Mouse (Mus musculus) forebrain, embryonic 16.5 days (tissue): Measurements from ENCODE around the gene Esrrg. TPM values are rescaled to one million over a fixed set of nuclear protein-coding genes. Genes with fewer than 3 reads are reported as not detected.

Source experiments
- ATAC-seq: fragments of 200-750 bp; cut with Nextera tagmentation; 2 replicates; pipeline ENCODE4 v1.8.0; 2017; ENCODE audit warnings: mild to moderate bottlenecking, moderate library complexity
- H3K27ac ChIP-seq: fragments of 300-500 bp; sonication (generic); 2 replicates; pipeline ENCODE4 v1.5.1; 2014; ENCODE audit warnings: low read length, control low read depth
- H3K27me3 ChIP-seq: fragments of 300-500 bp; sonication (generic); replicated peaks from 2 replicates; pipeline ENCODE4 v1.6.1; 2014; ENCODE audit warnings: low read length; ENCODE audit not compliant: control insufficient read depth, insufficient read depth
- H3K36me3 ChIP-seq: fragments of 300-500 bp; sonication (generic); 2 replicates; pipeline ENCODE4 v1.6.1; 2014; ENCODE audit not compliant: control insufficient read depth, insufficient read depth
- H3K4me1 ChIP-seq: fragments of 300-500 bp; sonication (generic); replicated peaks from 2 replicates; pipeline ENCODE4 v1.6.1; 2014; ENCODE audit warnings: low read length; ENCODE audit not compliant: control insufficient read depth, insufficient read depth
- H3K4me2 ChIP-seq: fragments of 300-500 bp; sonication (generic); 2 replicates; pipeline ENCODE4 v1.6.1; 2014; ENCODE audit warnings: mild to moderate bottlenecking, low read length, control low read depth
- H3K4me3 ChIP-seq: fragments of 300-500 bp; sonication (generic); replicated peaks from 2 replicates; pipeline ENCODE4 v1.5.1; 2014; ENCODE audit warnings: mild to moderate bottlenecking, low read length, control low read depth
- H3K9ac ChIP-seq: fragments of 300-500 bp; sonication (generic); replicated peaks from 2 replicates; pipeline ENCODE4 v1.6.1; 2014; ENCODE audit warnings: low read depth, low read length, control low read depth
- H3K9me3 ChIP-seq: fragments of 300-500 bp; sonication (generic); 2 replicates; pipeline ENCODE4 v1.6.1; 2016; ENCODE audit warnings: low read length; ENCODE audit not compliant: control insufficient read depth
- WGBS: fragments of 180-500 bp; shearing (Covaris S2); extraction: QIAGEN DNeasy Blood & Tissue Kit; methylation state at CpG from one replicate; pipeline ENCODE4 v1.1.7; 2014; 5-methylcytosine and 5-hydroxymethylcytosine counted together
- polyA plus RNA-seq: library from polyadenylated mRNA; unstranded; fragments of >200 nt; fragmentation: Nextera tagmentation; extraction: Ambion mirVana; gene quantifications from 2 replicates; pipeline ENCODE4 v1.2.1, GENCODE M21; 2015

The Esrrg gene
- polyA plus RNA-seq, 1 experiment from 2014 or later, result 11.2 TPM

GRCm38 (mm10) chr1:187607065-187608047 is 1.2 kb upstream of the Esrrg start:
- 3% methylated on average over 47 of the region's 47 CpGs for WGBS
- H3K36me3 ChIP-seq, result no peaks in the 10 kb centered on the region
- H3K4me3 ChIP-seq, result no peak overlapping the region
- no peaks in the 10 kb centered on the region for H3K9me3 ChIP-seq
- no peak overlapping the region for H3K27ac ChIP-seq
- H3K27me3 ChIP-seq, result peaks cover 68% of the 10 kb centered on the region
- no peak overlapping the region for H3K9ac ChIP-seq
- no peak overlapping the region; the same call in 1 of the 2 replicates for H3K4me2 ChIP-seq
- no peak for ATAC-seq
- H3K4me1 ChIP-seq, result peaks cover 49% of the 10 kb centered on the region

- H3K36me3 ChIP-seq, result no peaks in the 10 kb centered on the region
- no peaks in the 10 kb centered on the region for H3K9me3 ChIP-seq
- peak; percentile 18; the same call in 1 of the 2 replicates for ATAC-seq
- WGBS, result under 1% methylated on average over 72 of the region's 72 CpGs
- no peak overlapping the region for H3K27ac ChIP-seq
- peak overlapping the region; percentile 69 for H3K4me2 ChIP-seq
- H3K4me1 ChIP-seq, result peaks cover 46% of the 10 kb centered on the region
- H3K4me3 ChIP-seq, result peak overlapping the region; percentile 39
- peaks cover 59% of the 10 kb centered on the region for H3K27me3 ChIP-seq
- peak overlapping the region; percentile 16 for H3K9ac ChIP-seq
Observed at GRCm38 (mm10) chr1:187609021-187609852, 646 bp downstream of the Esrrg start.

- Histone ChIP-seq H3K9me3 (no peaks in the 10 kb centered on the region), H3K27ac (no peak overlapping the region), H3K4me1 (peaks cover 43% of the 10 kb centered on the region), H3K4me3 (peak overlapping the region; percentile 39), H3K9ac (peak overlapping the region; percentile 20; the same call in 1 of the 2 replicates), H3K36me3 (no peaks in the 10 kb centered on the region), H3K4me2 (peak overlapping the region; percentile 69), H3K27me3 (peaks cover 56% of the 10 kb centered on the region)
- ATAC-seq, result no peak
- 3% methylated on average over 16 of the region's 16 CpGs for WGBS
Observed at GRCm38 (mm10) chr1:187609853-187610230, 1.3 kb downstream of the Esrrg start.

GRCm38 (mm10) chr1:187610336-187610948 is 1.9 kb downstream of the Esrrg start:
- no peak for ATAC-seq
- no peak overlapping the region for H3K4me3 ChIP-seq
- no peak overlapping the region for H3K9ac ChIP-seq
- H3K27ac ChIP-seq, result no peak overlapping the region
- H3K4me2 ChIP-seq, result no peak overlapping the region
- H3K36me3 ChIP-seq, result no peaks in the 10 kb centered on the region
- WGBS, result 29% methylated on average over 8 of the region's 9 CpGs
- no peaks in the 10 kb centered on the region for H3K9me3 ChIP-seq
- peaks cover 53% of the 10 kb centered on the region for H3K27me3 ChIP-seq
- peaks cover 37% of the 10 kb centered on the region for H3K4me1 ChIP-seq

- Histone ChIP-seq H3K4me2 (no peak overlapping the region), H3K9ac (no peak overlapping the region), H3K27ac (no peak overlapping the region), H3K4me1 (peaks cover 26% of the 10 kb centered on the region), H3K9me3 (no peaks in the 10 kb centered on the region), H3K36me3 (no peaks in the 10 kb centered on the region), H3K27me3 (peaks cover 46% of the 10 kb centered on the region), H3K4me3 (no peak overlapping the region)
- ATAC-seq, result no peak
- WGBS, result 47% methylated on average over 5 of the region's 5 CpGs
Observed at GRCm38 (mm10) chr1:187611925-187612324, 3.3 kb downstream of the Esrrg start.

- Histone ChIP-seq H3K4me1 (peaks cover 18% of the 10 kb centered on the region), H3K9ac (no peak overlapping the region), H3K9me3 (no peaks in the 10 kb centered on the region), H3K4me2 (no peak overlapping the region), H3K36me3 (no peaks in the 10 kb centered on the region), H3K27me3 (peaks cover 32% of the 10 kb centered on the region), H3K27ac (no peak overlapping the region), H3K4me3 (no peak overlapping the region)
- WGBS, result 51% methylated on average over 3 of the region's 3 CpGs
- ATAC-seq, result no peak
Observed at GRCm38 (mm10) chr1:187613277-187613676, 4.7 kb downstream of the Esrrg start.

- ATAC-seq, result no peak
- no peaks in the 10 kb centered on the region for H3K9me3 ChIP-seq
- WGBS, result 90% methylated on average over 3 of the region's 3 CpGs
Observed at GRCm38 (mm10) chr1:187623981-187624380, 15.4 kb downstream of the Esrrg start.

GRCm38 (mm10) chr1:187630361-187630760 is 21.8 kb downstream of the Esrrg start:
- no peak for ATAC-seq
- H3K4me3 ChIP-seq, result no peak overlapping the region
- 90% methylated on average over 8 of the region's 8 CpGs for WGBS
- H3K27me3 ChIP-seq, result no peaks in the 10 kb centered on the region
- H3K4me2 ChIP-seq, result no peak overlapping the region
- H3K27ac ChIP-seq, result no peak overlapping the region
- no peak overlapping the region for H3K9ac ChIP-seq
- no peaks in the 10 kb centered on the region for H3K4me1 ChIP-seq
- no peaks in the 10 kb centered on the region for H3K36me3 ChIP-seq
- no peaks in the 10 kb centered on the region for H3K9me3 ChIP-seq

More at GRCm38 (mm10) chr1:187623981-187624380, 15.4 kb downstream of the Esrrg start:
- H3K27me3 ChIP-seq, result no peaks in the 10 kb centered on the region
- H3K27ac ChIP-seq, result no peak overlapping the region
- no peak overlapping the region for H3K4me3 ChIP-seq
- no peaks in the 10 kb centered on the region for H3K4me1 ChIP-seq
- no peaks in the 10 kb centered on the region for H3K36me3 ChIP-seq
- no peak overlapping the region for H3K4me2 ChIP-seq
- H3K9ac ChIP-seq, result no peak overlapping the region

- Histone ChIP-seq H3K4me1 (no peaks in the 10 kb centered on the region), H3K9me3 (no peaks in the 10 kb centered on the region), H3K27me3 (no peaks in the 10 kb centered on the region), H3K36me3 (no peaks in the 10 kb centered on the region), H3K4me3 (no peak overlapping the region), H3K9ac (no peak overlapping the region), H3K4me2 (no peak overlapping the region), H3K27ac (no peak overlapping the region)
- 83% methylated on average over 8 of the region's 8 CpGs for WGBS
- ATAC-seq, result no peak
Observed at GRCm38 (mm10) chr1:187631486-187631885, 22.9 kb downstream of the Esrrg start.
